In the genomic region with DNA sequence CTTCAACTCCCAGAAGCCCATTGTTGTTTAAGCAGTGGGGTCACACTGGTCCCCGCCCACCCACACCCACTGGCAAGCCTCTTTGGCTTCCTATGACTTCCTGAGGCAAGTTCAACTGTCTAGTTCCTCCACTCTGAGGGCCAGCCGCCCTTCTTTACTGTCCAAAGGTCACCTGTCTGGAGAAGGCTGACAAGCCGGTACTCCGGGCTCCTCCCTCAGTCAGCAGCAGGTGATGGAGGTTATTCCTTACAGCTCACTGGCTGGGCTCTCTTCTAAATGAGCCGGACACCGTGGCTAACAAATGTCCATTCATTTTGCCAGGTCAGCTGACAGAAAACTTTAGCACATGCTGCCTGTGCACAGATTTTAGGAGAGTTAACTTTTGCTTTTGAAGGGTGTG, we compare ENCODE assay signal across 29 mouse cellular contexts. TPM values are rescaled to one million over a fixed set of nuclear protein-coding genes. Genes with fewer than 3 reads are reported as not detected.
DNase-seq lines count a peak whose midpoint lies in the region; ATAC-seq and TF ChIP-seq lines count a peak whose summit lies in the region.
"Had no signal": no experiment of that assay in that cellular context is flagged by ENCODE, and none has a peak within 500 bp of the region (broad histone marks: within the 10 kb centered on the region; RNA-seq: fewer than 3 reads in every experiment).

No protein-coding gene starts in this region.

- no peaks in the 10 kb centered on the region for H3K9me3 ChIP-seq in kidney, embryonic 14.5 days (ENCODE audit: control insufficient read depth, low read length)
- H3K9me3 ChIP-seq in intestine, embryonic 14.5 days (ENCODE audit: control insufficient read depth, low read length) = no peaks in the 10 kb centered on the region
- no peaks in the 10 kb centered on the region for H3K9me3 ChIP-seq in stomach, embryonic 15.5 days
- no peaks in the 10 kb centered on the region for H3K9me3 ChIP-seq in liver, postnatal 0 days (ENCODE audit: low read length)
- H3K9me3 ChIP-seq: embryonic facial prominence, embryonic 13.5 days; forebrain, embryonic 15.5 days; heart, embryonic 15.5 days; neural tube, embryonic 15.5 days had no signal

- no peak for TF ChIP-seq CTCF in liver, postnatal 0 days (IDR thresholded peaks at IDR 0.05; ENCODE audit: low read depth)

- H3K36me3 ChIP-seq in kidney, embryonic 14.5 days (ENCODE audit: control insufficient read depth, insufficient read depth, low read length) = no peaks in the 10 kb centered on the region
- H3K36me3 ChIP-seq in intestine, embryonic 14.5 days (ENCODE audit: control insufficient read depth, insufficient read depth, low read length) = no peaks in the 10 kb centered on the region
- no peaks in the 10 kb centered on the region for H3K36me3 ChIP-seq in stomach, embryonic 15.5 days
- H3K36me3 ChIP-seq in liver, postnatal 0 days (replicated peaks; ENCODE audit: insufficient read depth, low read length) = no peaks in the 10 kb centered on the region
- H3K36me3 ChIP-seq: embryonic facial prominence, embryonic 13.5 days; forebrain, embryonic 15.5 days; G1E; heart, embryonic 15.5 days; neural tube, embryonic 15.5 days had no signal

- no peak for TF ChIP-seq EP300 in liver, postnatal 0 days (IDR thresholded peaks at IDR 0.05; ENCODE audit: low read depth)

- no peak overlapping the region for H3K4me2 ChIP-seq in kidney, embryonic 14.5 days (replicated peaks; ENCODE audit: low read depth, low read length)
- H3K4me2 ChIP-seq in intestine, embryonic 14.5 days (ENCODE audit: low read length) = no peak overlapping the region
- no peak overlapping the region for H3K4me2 ChIP-seq in stomach, embryonic 15.5 days
- no peak overlapping the region for H3K4me2 ChIP-seq in liver, postnatal 0 days (ENCODE audit: low read depth, low read length)
- H3K4me2 ChIP-seq: embryonic facial prominence, embryonic 13.5 days; forebrain, embryonic 15.5 days; heart, embryonic 15.5 days; liver, embryonic 11.5 days; midbrain, embryonic 11.5 days; neural tube, embryonic 15.5 days had no signal

- H3K27me3 ChIP-seq in kidney, embryonic 14.5 days (ENCODE audit: control insufficient read depth, insufficient read depth, low read length) = no peaks in the 10 kb centered on the region
- no peaks in the 10 kb centered on the region for H3K27me3 ChIP-seq in intestine, embryonic 14.5 days (replicated peaks; ENCODE audit: control insufficient read depth, insufficient read depth, low read length)
- H3K27me3 ChIP-seq in stomach, embryonic 15.5 days (replicated peaks) = no peaks in the 10 kb centered on the region
- H3K27me3 ChIP-seq in liver, postnatal 0 days (ENCODE audit: insufficient read depth, low read length) = no peaks in the 10 kb centered on the region
- H3K27me3 ChIP-seq: embryonic facial prominence, embryonic 13.5 days; forebrain, embryonic 15.5 days; heart, embryonic 15.5 days; neural tube, embryonic 15.5 days had no signal

- peak; percentile 21 for DNase-seq in kidney, adult 18-20 months
- DNase-seq in intestine, embryonic 14.5 days (ENCODE audit: low spot score) = peak; percentile 54
- peak; percentile 26 for DNase-seq in kidney, postnatal 10 days
- DNase-seq in liver, postnatal 0 days = no peak
- DNase-seq in layer of hippocampus, adult 18-20 months (ENCODE audit: low spot score in 2 of 2) = no peak
- no peak for DNase-seq in urinary bladder, postnatal 25 days (ENCODE audit: low spot score)
- DNase-seq: adrenal gland, postnatal 25 days; cerebellum, adult 11 months; cerebellum, postnatal 14 days; gastrocnemius, postnatal 25 days; lung, adult 2 months; right cerebral cortex, postnatal 14 days; thymus, postnatal 36 days had no signal

- ATAC-seq in kidney, embryonic 14.5 days (ENCODE audit: low FRiP score, low TSS enrichment) = no peak
- ATAC-seq in intestine, embryonic 14.5 days (replicated peaks; ENCODE audit: low FRiP score, low TSS enrichment, low read depth) = peak; percentile 80
- peak; percentile 38 for ATAC-seq in stomach, embryonic 15.5 days (ENCODE audit: insufficient read depth, low FRiP score, low read depth)
- ATAC-seq in liver, postnatal 0 days = no peak
- ATAC-seq: forebrain, embryonic 15.5 days; hindbrain, postnatal 0 days had no signal

- H3K27ac ChIP-seq in kidney, embryonic 14.5 days (ENCODE audit: low read depth, low read length) = no peak overlapping the region
- H3K27ac ChIP-seq in intestine, embryonic 14.5 days (ENCODE audit: low read depth) = no peak overlapping the region
- no peak overlapping the region for H3K27ac ChIP-seq in stomach, embryonic 15.5 days
- H3K27ac ChIP-seq in liver, postnatal 0 days (ENCODE audit: low read depth) = no peak overlapping the region
- H3K27ac ChIP-seq: embryonic facial prominence, embryonic 13.5 days; forebrain, embryonic 15.5 days; heart, embryonic 15.5 days; hindbrain, postnatal 0 days; macrophage; neural tube, embryonic 15.5 days had no signal

- no peak overlapping the region for H3K4me3 ChIP-seq in kidney, embryonic 14.5 days (ENCODE audit: low read length)
- no peak overlapping the region for H3K4me3 ChIP-seq in intestine, embryonic 14.5 days (ENCODE audit: low read depth, low read length)
- no peak overlapping the region for H3K4me3 ChIP-seq in stomach, embryonic 15.5 days (replicated peaks)
- H3K4me3 ChIP-seq in liver, postnatal 0 days (ENCODE audit: low read depth, low read length) = no peak overlapping the region
- H3K4me3 ChIP-seq: embryonic facial prominence, embryonic 13.5 days; forebrain, embryonic 15.5 days; heart, embryonic 15.5 days; neural tube, embryonic 15.5 days had no signal

- 75% methylated on average over 6 of the region's 6 CpGs for WGBS in kidney, embryonic 14.5 days
- WGBS in intestine, embryonic 14.5 days = 61% methylated on average over 6 of the region's 6 CpGs
- 75% methylated on average over 6 of the region's 6 CpGs for WGBS in stomach, embryonic 15.5 days
- WGBS in liver, postnatal 0 days (ENCODE audit: insufficient replicate concordance) = 51% methylated on average over 6 of the region's 6 CpGs

- H3K4me1 ChIP-seq in kidney, embryonic 14.5 days (ENCODE audit: control insufficient read depth, insufficient read depth, low read length) = no peaks in the 10 kb centered on the region
- H3K4me1 ChIP-seq in intestine, embryonic 14.5 days (replicated peaks; ENCODE audit: control insufficient read depth, insufficient read depth, low read length) = no peaks in the 10 kb centered on the region
- no peaks in the 10 kb centered on the region for H3K4me1 ChIP-seq in stomach, embryonic 15.5 days
- no peaks in the 10 kb centered on the region for H3K4me1 ChIP-seq in liver, postnatal 0 days (ENCODE audit: insufficient read depth)
- H3K4me1 ChIP-seq: embryonic facial prominence, embryonic 13.5 days; forebrain, embryonic 15.5 days; neural tube, embryonic 15.5 days had no signal

- no peak overlapping the region for H3K9ac ChIP-seq in kidney, embryonic 14.5 days (ENCODE audit: low read depth, low read length)
- H3K9ac ChIP-seq in intestine, embryonic 14.5 days (ENCODE audit: low read length) = no peak overlapping the region
- H3K9ac ChIP-seq in stomach, embryonic 15.5 days = no peak overlapping the region
- H3K9ac ChIP-seq in liver, postnatal 0 days (replicated peaks) = no peak overlapping the region
- H3K9ac ChIP-seq: embryonic facial prominence, embryonic 13.5 days; forebrain, embryonic 15.5 days; heart, embryonic 15.5 days; neural tube, embryonic 15.5 days had no signal

RNA-seq across cellular contexts. Expression of a gene that starts 4.3 kb away (rescaled TPM):
- polyA plus RNA-seq in kidney, embryonic 14.5 days (2014; fragmentation: Nextera tagmentation; extraction: Ambion mirVana) = not detected in 2 replicates
- not detected in 2 replicates for polyA plus RNA-seq in intestine, embryonic 14.5 days (2014; fragmentation: Nextera tagmentation; extraction: Ambion mirVana)
- polyA plus RNA-seq in stomach, embryonic 15.5 days (2015; fragmentation: Nextera tagmentation; extraction: Ambion mirVana) = not detected in 2 replicates
- polyA plus RNA-seq in liver, postnatal 0 days (2015; fragmentation: Nextera tagmentation; extraction: Ambion mirVana) = not detected in 2 replicates
- total RNA-seq in layer of hippocampus, adult 18-20 months (2021) = not detected
- total RNA-seq: adrenal gland, postnatal 25 days; G1E; gastrocnemius, postnatal 25 days; heart, adult 8-10 months; hematopoietic stem cell, adult 5-6 weeks; hindbrain, postnatal 0 days; left cerebral cortex, adult 8-10 months had no signal
- polyA plus RNA-seq: embryonic facial prominence, embryonic 13.5 days; forebrain, embryonic 15.5 days; G1E; heart, embryonic 15.5 days; hindbrain, postnatal 0 days; limb, embryonic 11.5 days; liver, embryonic 11.5 days; lung, adult 2 months; macrophage; midbrain, embryonic 11.5 days; neural tube, embryonic 15.5 days; spleen, adult 2 months had no signal

RNA-seq across cellular contexts. Expression of a gene that starts 21.4 kb away (rescaled TPM):
- not detected in 2 replicates for polyA plus RNA-seq in kidney, embryonic 14.5 days (2014; fragmentation: Nextera tagmentation; extraction: Ambion mirVana)
- not detected in 2 replicates for polyA plus RNA-seq in intestine, embryonic 14.5 days (2014; fragmentation: Nextera tagmentation; extraction: Ambion mirVana)
- not detected in 2 replicates for polyA plus RNA-seq in stomach, embryonic 15.5 days (2015; fragmentation: Nextera tagmentation; extraction: Ambion mirVana)
- polyA plus RNA-seq in liver, postnatal 0 days (2015; fragmentation: Nextera tagmentation; extraction: Ambion mirVana) = not detected in 2 replicates
- total RNA-seq in layer of hippocampus, adult 18-20 months (2021) = not detected
- total RNA-seq: adrenal gland, postnatal 25 days; G1E; gastrocnemius, postnatal 25 days; heart, adult 8-10 months; hematopoietic stem cell, adult 5-6 weeks; hindbrain, postnatal 0 days; left cerebral cortex, adult 8-10 months had no signal
- polyA plus RNA-seq: embryonic facial prominence, embryonic 13.5 days; forebrain, embryonic 15.5 days; G1E; heart, embryonic 15.5 days; hindbrain, postnatal 0 days; limb, embryonic 11.5 days; liver, embryonic 11.5 days; lung, adult 2 months; macrophage; midbrain, embryonic 11.5 days; neural tube, embryonic 15.5 days; spleen, adult 2 months had no signal

RNA-seq across cellular contexts. Expression of a gene that starts 42.2 kb away (rescaled TPM):
- polyA plus RNA-seq in kidney, embryonic 14.5 days (2014; fragmentation: Nextera tagmentation; extraction: Ambion mirVana) = 4.6 and 7.9 TPM in 2 replicates
- 11.3 and 11.9 TPM in 2 replicates for polyA plus RNA-seq in intestine, embryonic 14.5 days (2014; fragmentation: Nextera tagmentation; extraction: Ambion mirVana)
- 8.2 and 8.3 TPM in 2 replicates for polyA plus RNA-seq in stomach, embryonic 15.5 days (2015; fragmentation: Nextera tagmentation; extraction: Ambion mirVana)
- polyA plus RNA-seq in liver, postnatal 0 days (2015; fragmentation: Nextera tagmentation; extraction: Ambion mirVana) = 13.1 and 17.3 TPM in 2 replicates
- 1 to 10 TPM; 7.4 to 7.5 TPM for total RNA-seq in layer of hippocampus, adult 18-20 months (2021)

RNA-seq across cellular contexts. Expression of a gene that starts 56.2 kb away (rescaled TPM):
- polyA plus RNA-seq in kidney, embryonic 14.5 days (2014; fragmentation: Nextera tagmentation; extraction: Ambion mirVana) = 264 and 332 TPM in 2 replicates
- polyA plus RNA-seq in intestine, embryonic 14.5 days (2014; fragmentation: Nextera tagmentation; extraction: Ambion mirVana) = 264 and 277 TPM in 2 replicates
- 248 and 268 TPM in 2 replicates for polyA plus RNA-seq in stomach, embryonic 15.5 days (2015; fragmentation: Nextera tagmentation; extraction: Ambion mirVana)
- polyA plus RNA-seq in liver, postnatal 0 days (2015; fragmentation: Nextera tagmentation; extraction: Ambion mirVana) = 148 and 152 TPM in 2 replicates
- 100 to 1,000 TPM; 126 to 138 TPM for total RNA-seq in layer of hippocampus, adult 18-20 months (2021)

Comparison
In these comparisons a context has a peak if more than half of its experiments do, and no peak if none do; other contexts are left out.
1. DNase-seq: peak in kidney, adult 18-20 months (single experiment), intestine, embryonic 14.5 days (single experiment) and kidney, postnatal 10 days (single experiment); none in liver, postnatal 0 days (single experiment), layer of hippocampus, adult 18-20 months (0 of 2) and urinary bladder, postnatal 25 days (single experiment).
2. ATAC-seq: peak in intestine, embryonic 14.5 days (single experiment) and stomach, embryonic 15.5 days (single experiment); none in kidney, embryonic 14.5 days (single experiment) and liver, postnatal 0 days (single experiment).